Mouse (Mus musculus): ENCODE results near the gene Metrnl.

- TF ChIP-seq POLR2A (IDR thresholded peaks at IDR 0.05; ENCODE audit: low read depth, low read length) (no peak), MYC (IDR thresholded peaks at IDR 0.05; ENCODE audit: low read depth, low read length) (no peak), CTCF (conservative IDR thresholded peaks at IDR 0.05 in 1 of 2, IDR thresholded peaks at IDR 0.05 in 1 of 2; ENCODE audit: low read depth in 2 of 2, low read length in 2 of 2) (no peak), MXI1 (IDR thresholded peaks at IDR 0.05; ENCODE audit: low read depth, low read length) (no peak), EP300 (IDR thresholded peaks at IDR 0.05; ENCODE audit: low read length) (no peak), ZC3H11A (IDR thresholded peaks at IDR 0.05; ENCODE audit: low read depth, low read length) (no peak), HCFC1 (IDR thresholded peaks at IDR 0.05; ENCODE audit: low read depth, low read length) (no peak), NRF1 (IDR thresholded peaks at IDR 0.05; ENCODE audit: low read depth, low read length) (no peak), MEF2A (IDR thresholded peaks at IDR 0.05; ENCODE audit: borderline replicate concordance, low read depth, low read length) (no peak), USF2 (conservative IDR thresholded peaks at IDR 0.05; ENCODE audit: low read depth, low read length) (no peak), GABPA (IDR thresholded peaks at IDR 0.05; ENCODE audit: insufficient replicate concordance, low read depth, low read length) (no peak), JUND (conservative IDR thresholded peaks at IDR 0.05; ENCODE audit: low read depth, low read length) (no peak), PAX5 (IDR thresholded peaks at IDR 0.05; ENCODE audit: low read length) (no peak)
Observed at GRCm38 (mm10) chr11:121697271-121697670, 4.1 kb upstream of the Metrnl start.
